Mouse (Mus musculus): ENCODE data around the gene Gm3012.
"Not testable (repeated sequence)": the region's sequence is repeated elsewhere in the genome, so short reads cannot be mapped to it uniquely, and the experiment has no call there.

Gene Gm3012

GRCm38 (mm10) chr14:3634212-3634611, at the start of gene Gm3012:
Gene Gm3012, plus strand, starts transcription at chr14:3634512.
- not testable (repeated sequence) for DNase-seq (ENCODE audit: low spot score in 2 of 2)

GRCm38 (mm10) chr14:3651730-3652129, 17.4 kb downstream of the Gm3012 start, which contains the start of gene Gm3020:
Gene Gm3020, plus strand, starts transcription at chr14:3652030.
- not testable (repeated sequence) for DNase-seq (ENCODE audit: low spot score in 2 of 2)

- not testable (repeated sequence) for DNase-seq (ENCODE audit: low spot score in 2 of 2)
These were observed 54.2 kb downstream of the Gm3012 start, which contains the start of gene Gm3043 for GRCm38 (mm10) chr14:3688483-3688882. Gene Gm3043, plus strand, starts transcription at chr14:3688783.

All from right cerebral cortex, postnatal 36 days (tissue).